Comparison of ENCODE assay signal across 25 mouse cellular contexts in genomic region chr16:30456687-30457086, GRCm38 (mm10). TPM values are rescaled to one million over a fixed set of nuclear protein-coding genes. Genes with fewer than 3 reads are reported as not detected.
A peak's percentile ranks its signal among the peaks of the same experiment; 100 is the strongest.
DNase-seq lines count a peak whose midpoint lies in the region; ATAC-seq lines count a peak whose summit lies in the region.
"Had no signal": no experiment of that assay in that cellular context is flagged by ENCODE, and none has a peak within 500 bp of the region (broad histone marks: within the 10 kb centered on the region; RNA-seq: fewer than 3 reads in every experiment).

No protein-coding gene starts in this region.

- H3K9me3 ChIP-seq in intestine, embryonic 15.5 days: no peaks in the 10 kb centered on the region
- peaks cover 8% of the 10 kb centered on the region; the same call in 1 of the 2 replicates for H3K9me3 ChIP-seq in liver, embryonic 13.5 days (replicated peaks)
- no peaks in the 10 kb centered on the region for H3K9me3 ChIP-seq in forebrain, embryonic 14.5 days (replicated peaks; ENCODE audit: control insufficient read depth, low read length)
- H3K9me3 ChIP-seq: forebrain, embryonic 15.5 days; limb, embryonic 15.5 days had no signal

- peak; percentile 86 for ATAC-seq in intestine, embryonic 15.5 days
- peak; percentile 87 for ATAC-seq in liver, embryonic 13.5 days (ENCODE audit: low read depth)
- ATAC-seq in megakaryocyte-erythroid progenitor cell, adult 5-6 weeks (replicated peaks; ENCODE audit: low FRiP score, low TSS enrichment, poor library complexity, severe bottlenecking): peak; percentile 66
- ATAC-seq in forebrain, embryonic 14.5 days: no peak
- no peak for ATAC-seq in frontal cortex, adult (ENCODE audit: low TSS enrichment)
- ATAC-seq: forebrain, embryonic 15.5 days; hindbrain, postnatal 0 days; Patski had no signal

- no peaks in the 10 kb centered on the region for H3K27me3 ChIP-seq in intestine, embryonic 15.5 days (replicated peaks)
- no peaks in the 10 kb centered on the region for H3K27me3 ChIP-seq in liver, embryonic 13.5 days
- H3K27me3 ChIP-seq in forebrain, embryonic 14.5 days (replicated peaks; ENCODE audit: control insufficient read depth, insufficient read depth, low read length): no peaks in the 10 kb centered on the region
- H3K27me3 ChIP-seq: forebrain, embryonic 15.5 days; heart, embryonic 12.5 days; limb, embryonic 15.5 days; midbrain, embryonic 12.5 days; Patski had no signal

- H3K4me2 ChIP-seq in intestine, embryonic 15.5 days (replicated peaks): no peak overlapping the region
- H3K4me2 ChIP-seq in liver, embryonic 13.5 days: peak overlapping the region; percentile 40
- no peak overlapping the region for H3K4me2 ChIP-seq in forebrain, embryonic 14.5 days (ENCODE audit: low read length)
- H3K4me2 ChIP-seq: forebrain, embryonic 15.5 days; heart, embryonic 12.5 days; limb, embryonic 15.5 days; midbrain, embryonic 12.5 days had no signal

- H3K9ac ChIP-seq in intestine, embryonic 15.5 days: no peak overlapping the region
- H3K9ac ChIP-seq in liver, embryonic 13.5 days: no peak overlapping the region
- no peak overlapping the region for H3K9ac ChIP-seq in forebrain, embryonic 14.5 days (ENCODE audit: low read length)
- H3K9ac ChIP-seq: forebrain, embryonic 15.5 days; heart, embryonic 12.5 days; limb, embryonic 15.5 days; midbrain, embryonic 12.5 days had no signal

- H3K4me3 ChIP-seq in intestine, embryonic 15.5 days (replicated peaks): no peak overlapping the region
- H3K4me3 ChIP-seq in liver, embryonic 13.5 days (replicated peaks): no peak overlapping the region; the same call in 1 of the 2 replicates
- no peak overlapping the region for H3K4me3 ChIP-seq in forebrain, embryonic 14.5 days (ENCODE audit: low read depth, low read length)
- H3K4me3 ChIP-seq: forebrain, embryonic 15.5 days; heart, embryonic 12.5 days; limb, embryonic 15.5 days; midbrain, embryonic 12.5 days had no signal

- WGBS in intestine, embryonic 15.5 days: 62% methylated on average over 4 of the region's 4 CpGs
- WGBS in liver, embryonic 13.5 days (ENCODE audit: insufficient replicate concordance): 12% methylated on average over 4 of the region's 4 CpGs
- WGBS in forebrain, embryonic 14.5 days: 90% methylated on average over 4 of the region's 4 CpGs

- H3K27ac ChIP-seq in intestine, embryonic 15.5 days: no peak overlapping the region
- H3K27ac ChIP-seq in liver, embryonic 13.5 days: peak overlapping the region; percentile 65
- no peak overlapping the region for H3K27ac ChIP-seq in forebrain, embryonic 14.5 days (ENCODE audit: low read depth, low read length)
- H3K27ac ChIP-seq: forebrain, embryonic 15.5 days; hindbrain, postnatal 0 days; limb, embryonic 15.5 days; macrophage; midbrain, embryonic 12.5 days had no signal

- DNase-seq in MEL-GATA-1-ER (ENCODE audit: extremely low read depth, low read depth) (peak; percentile 65), adipocyte (ENCODE audit: low spot score) (no peak)
- DNase-seq in liver, embryonic 13.5 days: peak; percentile 35
- DNase-seq in forebrain, embryonic 14.5 days (ENCODE audit: low spot score): no peak
- DNase-seq: adrenal gland, adult 8-10 months; cerebellum, adult 18-20 months; cerebellum, postnatal 25 days; gastrocnemius, postnatal 14 days; heart, postnatal 14 days; kidney, adult 18-20 months; layer of hippocampus, adult 9-11 months; left cerebral cortex, postnatal 4 days; right cerebral cortex, postnatal 14 days; spleen, adult 18-20 months; thymus, postnatal 36 days had no signal

- no peaks in the 10 kb centered on the region for H3K4me1 ChIP-seq in intestine, embryonic 15.5 days (replicated peaks)
- H3K4me1 ChIP-seq in liver, embryonic 13.5 days (replicated peaks): peaks cover 64% of the 10 kb centered on the region
- H3K4me1 ChIP-seq in forebrain, embryonic 14.5 days (ENCODE audit: control insufficient read depth, insufficient read depth, low read length): no peaks in the 10 kb centered on the region
- H3K4me1 ChIP-seq: forebrain, embryonic 15.5 days; limb, embryonic 15.5 days; midbrain, embryonic 12.5 days had no signal

- no peaks in the 10 kb centered on the region for H3K36me3 ChIP-seq in intestine, embryonic 15.5 days
- H3K36me3 ChIP-seq in liver, embryonic 13.5 days: no peaks in the 10 kb centered on the region
- H3K36me3 ChIP-seq in forebrain, embryonic 14.5 days (ENCODE audit: control insufficient read depth, insufficient read depth, low read length): no peaks in the 10 kb centered on the region
- H3K36me3 ChIP-seq: forebrain, embryonic 15.5 days; heart, embryonic 12.5 days; limb, embryonic 15.5 days; midbrain, embryonic 12.5 days had no signal

RNA-seq across cellular contexts. Expression of gene Atp13a3, which starts 50.9 kb away (rescaled TPM):
- polyA plus RNA-seq in intestine, embryonic 15.5 days (2015; fragmentation: Nextera tagmentation; extraction: Ambion mirVana): 18.9 and 21.4 TPM in 2 replicates
- polyA plus RNA-seq in liver, embryonic 13.5 days (2015; fragmentation: Nextera tagmentation; extraction: Ambion mirVana): 7.6 and 8.6 TPM in 2 replicates
- 161 and 194 TPM in 2 replicates for total RNA-seq in megakaryocyte-erythroid progenitor cell, adult 5-6 weeks (2014; fragmentation: Nextera tagmentation)
- 128 and 155 TPM in 2 replicates for total RNA-seq in megakaryocyte-erythroid progenitor cell, adult 5-6 weeks (2017)
- 7.3 and 7.4 TPM in 2 replicates for polyA plus RNA-seq in forebrain, embryonic 14.5 days (2014; fragmentation: Nextera tagmentation; extraction: Ambion mirVana)

Comparison
In these comparisons a context has a peak if more than half of its experiments do, and no peak if none do; other contexts are left out.
1. DNase-seq: peak in MEL-GATA-1-ER (single experiment) and liver, embryonic 13.5 days (single experiment); none in forebrain, embryonic 14.5 days (single experiment) and adipocyte (single experiment).
2. ATAC-seq: peak in intestine, embryonic 15.5 days (single experiment), liver, embryonic 13.5 days (single experiment) and megakaryocyte-erythroid progenitor cell, adult 5-6 weeks (single experiment); none in forebrain, embryonic 14.5 days (single experiment) and frontal cortex, adult (single experiment).